Mouse (Mus musculus): Measurements from ENCODE around the gene Bpifb9b. TPM values are rescaled to one million over a fixed set of nuclear protein-coding genes. Genes with fewer than 3 reads are reported as not detected.
"Not testable (repeated sequence)": the region's sequence is repeated elsewhere in the genome, so short reads cannot be mapped to it uniquely, and the experiment has no call there.

Gene Bpifb9b
- polyA plus RNA-seq, 1 experiment from 2014 or later, result not detected

GRCm38 (mm10) chr2:154313771-154314170, 6.7 kb downstream of the Bpifb9b start:
- whole genome bisulfite sequencing, result 85% methylated on average over 5 of the region's 5 CpGs
- not testable (repeated sequence) for H3K9ac ChIP-seq (replicated peaks; ENCODE audit: low read depth, low read length); H3K4me3 ChIP-seq (ENCODE audit: low read depth, low read length); H3K4me1 ChIP-seq (ENCODE audit: control insufficient read depth, insufficient read depth, low read length); H3K36me3 ChIP-seq (ENCODE audit: control insufficient read depth, insufficient read depth, low read length); H3K9me3 ChIP-seq (ENCODE audit: control insufficient read depth, low read depth, low read length); H3K27ac ChIP-seq (ENCODE audit: low read length); H3K4me2 ChIP-seq (replicated peaks; ENCODE audit: low read depth, low read length); ATAC-seq (ENCODE audit: insufficient number of reproducible peaks, insufficient read depth, low FRiP score, low read depth); H3K27me3 ChIP-seq (ENCODE audit: control insufficient read depth, insufficient read depth, low read length)

GRCm38 (mm10) chr2:154326852-154327251, 19.8 kb downstream of the Bpifb9b start:
- ATAC-seq (ENCODE audit: insufficient number of reproducible peaks, insufficient read depth, low FRiP score, low read depth), result no peak
- no peaks in the 10 kb centered on the region for H3K4me1 ChIP-seq (ENCODE audit: control insufficient read depth, insufficient read depth, low read length)
- H3K9me3 ChIP-seq (ENCODE audit: control insufficient read depth, low read depth, low read length), result no peaks in the 10 kb centered on the region
- no peak overlapping the region for H3K4me2 ChIP-seq (replicated peaks; ENCODE audit: low read depth, low read length)
- H3K4me3 ChIP-seq (ENCODE audit: low read depth, low read length), result no peak overlapping the region
- no peaks in the 10 kb centered on the region for H3K27me3 ChIP-seq (ENCODE audit: control insufficient read depth, insufficient read depth, low read length)
- H3K27ac ChIP-seq (ENCODE audit: low read length), result no peak overlapping the region
- 67% methylated on average over 3 of the region's 3 CpGs for WGBS
- no peaks in the 10 kb centered on the region for H3K36me3 ChIP-seq (ENCODE audit: control insufficient read depth, insufficient read depth, low read length)
- H3K9ac ChIP-seq (replicated peaks; ENCODE audit: low read depth, low read length), result no peak overlapping the region

GRCm38 (mm10) chr2:154335572-154335971, 28.5 kb downstream of the Bpifb9b start:
- 79% methylated on average over 4 of the region's 4 CpGs for WGBS
- Histone ChIP-seq H3K27me3 (ENCODE audit: control insufficient read depth, insufficient read depth, low read length) (no peaks in the 10 kb centered on the region), H3K4me2 (replicated peaks; ENCODE audit: low read depth, low read length) (no peak overlapping the region), H3K4me1 (ENCODE audit: control insufficient read depth, insufficient read depth, low read length) (no peaks in the 10 kb centered on the region), H3K36me3 (ENCODE audit: control insufficient read depth, insufficient read depth, low read length) (peaks cover 3% of the 10 kb centered on the region), H3K9me3 (ENCODE audit: control insufficient read depth, low read depth, low read length) (no peaks in the 10 kb centered on the region), H3K4me3 (ENCODE audit: low read depth, low read length) (no peak overlapping the region), H3K9ac (replicated peaks; ENCODE audit: low read depth, low read length) (no peak overlapping the region), H3K27ac (ENCODE audit: low read length) (no peak overlapping the region)
- no peak for ATAC-seq (ENCODE audit: insufficient number of reproducible peaks, insufficient read depth, low FRiP score, low read depth)

- ATAC-seq (ENCODE audit: insufficient number of reproducible peaks, insufficient read depth, low FRiP score, low read depth), result no peak
- no peaks in the 10 kb centered on the region for H3K9me3 ChIP-seq (ENCODE audit: control insufficient read depth, low read depth, low read length)
- no peaks in the 10 kb centered on the region for H3K27me3 ChIP-seq (ENCODE audit: control insufficient read depth, insufficient read depth, low read length)
- WGBS, result 73% methylated on average over 1 of the region's 1 CpGs
- no peak overlapping the region for H3K4me3 ChIP-seq (ENCODE audit: low read depth, low read length)
- no peak overlapping the region for H3K27ac ChIP-seq (ENCODE audit: low read length)
- no peak overlapping the region for H3K4me2 ChIP-seq (replicated peaks; ENCODE audit: low read depth, low read length)
- no peak overlapping the region for H3K9ac ChIP-seq (replicated peaks; ENCODE audit: low read depth, low read length)
- peaks cover 8% of the 10 kb centered on the region for H3K36me3 ChIP-seq (ENCODE audit: control insufficient read depth, insufficient read depth, low read length)
- H3K4me1 ChIP-seq (ENCODE audit: control insufficient read depth, insufficient read depth, low read length), result no peaks in the 10 kb centered on the region
Measured at GRCm38 (mm10) chr2:154338161-154338560, 31.1 kb downstream of the Bpifb9b start.

GRCm38 (mm10) chr2:154339356-154339755, 32.3 kb downstream of the Bpifb9b start:
- no peak overlapping the region for H3K27ac ChIP-seq (ENCODE audit: low read length)
- H3K27me3 ChIP-seq (ENCODE audit: control insufficient read depth, insufficient read depth, low read length), result no peaks in the 10 kb centered on the region
- 72% methylated on average over 2 of the region's 2 CpGs for WGBS
- no peak overlapping the region for H3K4me3 ChIP-seq (ENCODE audit: low read depth, low read length)
- H3K4me2 ChIP-seq (replicated peaks; ENCODE audit: low read depth, low read length), result no peak overlapping the region
- no peaks in the 10 kb centered on the region for H3K9me3 ChIP-seq (ENCODE audit: control insufficient read depth, low read depth, low read length)
- no peaks in the 10 kb centered on the region for H3K4me1 ChIP-seq (ENCODE audit: control insufficient read depth, insufficient read depth, low read length)
- no peak for ATAC-seq (ENCODE audit: insufficient number of reproducible peaks, insufficient read depth, low FRiP score, low read depth)
- H3K36me3 ChIP-seq (ENCODE audit: control insufficient read depth, insufficient read depth, low read length), result peaks cover 8% of the 10 kb centered on the region
- no peak overlapping the region for H3K9ac ChIP-seq (replicated peaks; ENCODE audit: low read depth, low read length)

GRCm38 (mm10) chr2:154348152-154348551, 41.1 kb downstream of the Bpifb9b start:
- 76% methylated on average over 3 of the region's 3 CpGs for WGBS
- Histone ChIP-seq H3K4me2 (replicated peaks; ENCODE audit: low read depth, low read length) (no peak overlapping the region), H3K36me3 (ENCODE audit: control insufficient read depth, insufficient read depth, low read length) (peaks cover 29% of the 10 kb centered on the region), H3K9ac (replicated peaks; ENCODE audit: low read depth, low read length) (no peak overlapping the region), H3K9me3 (ENCODE audit: control insufficient read depth, low read depth, low read length) (no peaks in the 10 kb centered on the region), H3K27me3 (ENCODE audit: control insufficient read depth, insufficient read depth, low read length) (no peaks in the 10 kb centered on the region), H3K27ac (ENCODE audit: low read length) (no peak overlapping the region), H3K4me1 (ENCODE audit: control insufficient read depth, insufficient read depth, low read length) (no peaks in the 10 kb centered on the region), H3K4me3 (ENCODE audit: low read depth, low read length) (no peak overlapping the region)
- no peak for ATAC-seq (ENCODE audit: insufficient number of reproducible peaks, insufficient read depth, low FRiP score, low read depth)

GRCm38 (mm10) chr2:154354000-154354425, 47.0 kb downstream of the Bpifb9b start:
- peak overlapping the region; percentile 17; the same call in 1 of the 2 replicates for H3K4me2 ChIP-seq (replicated peaks; ENCODE audit: low read depth, low read length)
- H3K36me3 ChIP-seq (ENCODE audit: control insufficient read depth, insufficient read depth, low read length), result peaks cover 15% of the 10 kb centered on the region
- H3K9ac ChIP-seq (replicated peaks; ENCODE audit: low read depth, low read length); H3K27me3 ChIP-seq (ENCODE audit: control insufficient read depth, insufficient read depth, low read length); ATAC-seq (ENCODE audit: insufficient number of reproducible peaks, insufficient read depth, low FRiP score, low read depth); H3K9me3 ChIP-seq (ENCODE audit: control insufficient read depth, low read depth, low read length); H3K4me1 ChIP-seq (ENCODE audit: control insufficient read depth, insufficient read depth, low read length): not testable (repeated sequence)
- peak overlapping the region; percentile 13 for H3K4me3 ChIP-seq (ENCODE audit: low read depth, low read length)
- H3K27ac ChIP-seq (ENCODE audit: low read length), result 0 out of 2 replicates have a peak overlapping the region, but pooled peaks have one; percentile 30
- 70% methylated on average over 15 of the region's 19 CpGs for WGBS

GRCm38 (mm10) chr2:154367510-154367909, 60.5 kb downstream of the Bpifb9b start:
- H3K4me1 ChIP-seq (ENCODE audit: control insufficient read depth, insufficient read depth, low read length), result no peaks in the 10 kb centered on the region
- 93% methylated on average over 1 of the region's 1 CpGs for WGBS
- H3K27me3 ChIP-seq (ENCODE audit: control insufficient read depth, insufficient read depth, low read length), result no peaks in the 10 kb centered on the region
- no peak overlapping the region for H3K4me3 ChIP-seq (ENCODE audit: low read depth, low read length)
- H3K9ac ChIP-seq (replicated peaks; ENCODE audit: low read depth, low read length), result no peak overlapping the region
- H3K9me3 ChIP-seq (ENCODE audit: control insufficient read depth, low read depth, low read length), result no peaks in the 10 kb centered on the region
- peaks cover 25% of the 10 kb centered on the region; the same call in 1 of the 2 replicates for H3K36me3 ChIP-seq (ENCODE audit: control insufficient read depth, insufficient read depth, low read length)
- no peak overlapping the region for H3K4me2 ChIP-seq (replicated peaks; ENCODE audit: low read depth, low read length)
- no peak overlapping the region for H3K27ac ChIP-seq (ENCODE audit: low read length)
- ATAC-seq (ENCODE audit: insufficient number of reproducible peaks, insufficient read depth, low FRiP score, low read depth), result no peak
